Mouse (Mus musculus) limb, embryonic 11.5 days (tissue): ENCODE measurements around the gene Syt16. TPM values are rescaled to one million over a fixed set of nuclear protein-coding genes. Genes with fewer than 3 reads are reported as not detected.
A peak's percentile ranks its signal among the peaks of the same experiment; 100 is the strongest.

Experiments used
- ATAC-seq: fragments of 200-750 bp; cut with Nextera tagmentation; 2 replicates; pipeline ENCODE4 v1.8.0; 2017; ENCODE audit warnings: low read depth; ENCODE audit not compliant: insufficient number of reproducible peaks, low FRiP score, low TSS enrichment
- DNase-seq: peaks from one replicate; pipeline ENCODE4 v3.0.0-alpha.2; 2015; ENCODE audit warnings: low spot score
- H3K27ac ChIP-seq: fragments of 300-500 bp; sonication (generic); replicated peaks from 2 replicates; pipeline ENCODE4 v1.5.1; 2014; ENCODE audit warnings: low read depth, mild to moderate bottlenecking, low read length
- H3K27me3 ChIP-seq: fragments of 300-500 bp; sonication (generic); 2 replicates; pipeline ENCODE4 v1.6.1; 2014; ENCODE audit warnings: mild to moderate bottlenecking, low read length, mixed read lengths; ENCODE audit not compliant: control insufficient read depth, insufficient read depth
- H3K36me3 ChIP-seq: fragments of 300-500 bp; sonication (generic); 2 replicates; pipeline ENCODE4 v1.6.1; 2014; ENCODE audit warnings: mild to moderate bottlenecking, low read length, moderate library complexity, mixed read lengths; ENCODE audit not compliant: control insufficient read depth, insufficient read depth
- H3K4me1 ChIP-seq: fragments of 300-500 bp; sonication (generic); 2 replicates; pipeline ENCODE4 v1.6.1; 2014; ENCODE audit warnings: low read length, mixed read lengths; ENCODE audit not compliant: control insufficient read depth, insufficient read depth
- H3K4me2 ChIP-seq: fragments of 300-500 bp; sonication (generic); 2 replicates; pipeline ENCODE4 v1.6.1; 2014; ENCODE audit warnings: low read depth, mild to moderate bottlenecking, moderate library complexity; ENCODE audit not compliant: severe bottlenecking
- H3K4me3 ChIP-seq: fragments of 300-500 bp; sonication (generic); 2 replicates; pipeline ENCODE4 v1.5.1; 2014; ENCODE audit warnings: low read depth, low read length
- H3K9ac ChIP-seq: fragments of 300-500 bp; sonication (generic); 2 replicates; pipeline ENCODE4 v1.6.1; 2014; ENCODE audit warnings: mild to moderate bottlenecking, low read length
- H3K9me3 ChIP-seq: fragments of 300-500 bp; sonication (generic); 2 replicates; pipeline ENCODE4 v1.6.1; 2016; ENCODE audit warnings: low read length; ENCODE audit not compliant: control insufficient read depth
- WGBS: fragments of 180-500 bp; shearing (Covaris S2); extraction: QIAGEN DNeasy Blood & Tissue Kit; methylation state at CpG from one replicate; pipeline ENCODE4 v1.1.7; 2014; 5-methylcytosine and 5-hydroxymethylcytosine counted together
- polyA plus RNA-seq: library from polyadenylated mRNA; unstranded; fragments of >200 nt; fragmentation: Nextera tagmentation; extraction: Ambion mirVana; gene quantifications from 2 replicates; pipeline ENCODE4 v1.2.1, GENCODE M21; 2014

Syt16 gene
- polyA plus RNA-seq, 1 experiment from 2014 or later: 2.4 TPM

- DNase-seq: no peak
- WGBS: 87% methylated on average over 4 of the region's 4 CpGs
- Histone ChIP-seq H3K4me1 (no peaks in the 10 kb centered on the region), H3K36me3 (peaks cover 2% of the 10 kb centered on the region; the same call in 1 of the 2 replicates), H3K9me3 (no peaks in the 10 kb centered on the region), H3K27ac (no peak overlapping the region), H3K27me3 (no peaks in the 10 kb centered on the region), H3K4me2 (no peak overlapping the region), H3K9ac (no peak overlapping the region), H3K4me3 (no peak overlapping the region)
- ATAC-seq: no peak
These were observed 9.0 kb upstream of the Syt16 start for GRCm38 (mm10) chr12:73988393-73989008.

- Histone ChIP-seq H3K9ac (no peak overlapping the region), H3K9me3 (no peaks in the 10 kb centered on the region), H3K27me3 (no peaks in the 10 kb centered on the region), H3K4me1 (no peaks in the 10 kb centered on the region), H3K27ac (no peak overlapping the region), H3K4me2 (no peak overlapping the region), H3K36me3 (no peaks in the 10 kb centered on the region; the same call in 1 of the 2 replicates), H3K4me3 (no peak overlapping the region)
- no peak for ATAC-seq
- peak; percentile 36 for DNase-seq
These were observed 7.9 kb upstream of the Syt16 start for GRCm38 (mm10) chr12:73989594-73989993.

GRCm38 (mm10) chr12:73996906-73997296 lies 560 bp upstream of the Syt16 start:
- Histone ChIP-seq H3K27ac (no peak overlapping the region), H3K9ac (no peak overlapping the region; the same call in 1 of the 2 replicates), H3K9me3 (no peaks in the 10 kb centered on the region), H3K4me2 (no peak overlapping the region), H3K36me3 (no peaks in the 10 kb centered on the region), H3K4me3 (peak overlapping the region; percentile 46; the same call in 1 of the 2 replicates), H3K4me1 (0 out of 2 replicates have a peak, but pooled peaks cover 3% of the 10 kb centered on the region), H3K27me3 (peaks cover 19% of the 10 kb centered on the region)
- 43% methylated on average over 12 of the region's 12 CpGs for WGBS
- no peak for DNase-seq
- no peak for ATAC-seq

- Histone ChIP-seq H3K4me1 (0 out of 2 replicates have a peak, but pooled peaks cover 3% of the 10 kb centered on the region), H3K27me3 (peaks cover 19% of the 10 kb centered on the region), H3K4me2 (peak overlapping the region; percentile 92), H3K36me3 (no peaks in the 10 kb centered on the region), H3K4me3 (peak overlapping the region; percentile 46), H3K27ac (no peak overlapping the region), H3K9me3 (no peaks in the 10 kb centered on the region), H3K9ac (peak overlapping the region; percentile 69)
- no peak for DNase-seq
- ATAC-seq: 0 out of 2 replicates have a peak, but pooled peaks have one; percentile 25
- WGBS: 32% methylated on average over 5 of the region's 5 CpGs
These were observed 631 bp downstream of the Syt16 start for GRCm38 (mm10) chr12:73998128-73998456.

GRCm38 (mm10) chr12:74002449-74002848 lies 5.0 kb downstream of the Syt16 start:
- 81% methylated on average over 9 of the region's 9 CpGs for whole genome bisulfite sequencing
- Histone ChIP-seq H3K36me3 (no peaks in the 10 kb centered on the region), H3K4me2 (no peak overlapping the region), H3K9me3 (no peaks in the 10 kb centered on the region), H3K27ac (no peak overlapping the region), H3K27me3 (peaks cover 9% of the 10 kb centered on the region), H3K4me3 (no peak overlapping the region), H3K9ac (no peak overlapping the region), H3K4me1 (0 out of 2 replicates have a peak, but pooled peaks cover 3% of the 10 kb centered on the region)
- no peak for DNase-seq
- no peak for ATAC-seq

- 0 out of 2 replicates have a peak, but pooled peaks have one; percentile 35 for ATAC-seq
- H3K36me3 ChIP-seq: no peaks in the 10 kb centered on the region
- 23% methylated on average over 8 of the region's 8 CpGs for WGBS
- no peak overlapping the region for H3K9ac ChIP-seq
- no peak overlapping the region for H3K4me2 ChIP-seq
- H3K9me3 ChIP-seq: no peaks in the 10 kb centered on the region
- DNase-seq: peak; percentile 53
- no peak overlapping the region for H3K27ac ChIP-seq
- no peaks in the 10 kb centered on the region for H3K27me3 ChIP-seq
- H3K4me3 ChIP-seq: no peak overlapping the region
- no peaks in the 10 kb centered on the region for H3K4me1 ChIP-seq
These were observed 12.0 kb downstream of the Syt16 start for GRCm38 (mm10) chr12:74009448-74009911.

GRCm38 (mm10) chr12:74013739-74014138 lies 16.3 kb downstream of the Syt16 start:
- H3K4me1 ChIP-seq: no peaks in the 10 kb centered on the region
- WGBS: 2% methylated on average over 6 of the region's 6 CpGs
- H3K36me3 ChIP-seq: no peaks in the 10 kb centered on the region
- H3K9ac ChIP-seq: no peak overlapping the region
- peak overlapping the region; percentile 5; the same call in 1 of the 2 replicates for H3K4me2 ChIP-seq
- H3K9me3 ChIP-seq: no peaks in the 10 kb centered on the region
- no peaks in the 10 kb centered on the region for H3K27me3 ChIP-seq
- ATAC-seq (peak; percentile 76; the same call in 1 of the 2 replicates), DNase-seq (peak; percentile 85)
- no peak overlapping the region for H3K27ac ChIP-seq
- H3K4me3 ChIP-seq: no peak overlapping the region

GRCm38 (mm10) chr12:74014739-74015270 lies 17.3 kb downstream of the Syt16 start:
- Histone ChIP-seq H3K4me2 (no peak overlapping the region), H3K9me3 (no peaks in the 10 kb centered on the region), H3K4me3 (no peak overlapping the region), H3K4me1 (no peaks in the 10 kb centered on the region), H3K27ac (no peak overlapping the region), H3K9ac (no peak overlapping the region), H3K27me3 (no peaks in the 10 kb centered on the region), H3K36me3 (no peaks in the 10 kb centered on the region)
- 61% methylated on average over 7 of the region's 7 CpGs for WGBS
- no peak for ATAC-seq
- DNase-seq: no peak
